Mouse (Mus musculus) G1E (cell line): ENCODE results near the gene Ifna13. TPM values are rescaled to one million over a fixed set of nuclear protein-coding genes. Genes with fewer than 3 reads are reported as not detected.

Source experiments
- ATAC-seq: 2 replicates; pipeline ENCODE4 v1.8.0; 2016; ENCODE audit warnings: mild to moderate bottlenecking; ENCODE audit not compliant: insufficient number of reproducible peaks, poor library complexity, low FRiP score, severe bottlenecking; ENCODE audit errors: extremely low read depth
- DNase-seq: peaks from one replicate; pipeline ENCODE4 v3.0.0; 2012; ENCODE audit warnings: low spot score
- H3K27me3 ChIP-seq: 2 replicates; pipeline ENCODE4 v1.6.1; 2012; ENCODE audit warnings: mild to moderate bottlenecking, low read length, inconsistent platforms; ENCODE audit not compliant: insufficient read depth
- H3K36me3 ChIP-seq: replicated peaks from 2 replicates; pipeline ENCODE3; 2012; ENCODE audit warnings: mild to moderate bottlenecking, inconsistent platforms
- H3K4me1 ChIP-seq: 2 replicates; pipeline ENCODE4 v1.6.1; 2012; ENCODE audit warnings: low read depth, low read length, inconsistent platforms, mixed read lengths; ENCODE audit not compliant: insufficient read depth
- H3K4me3 ChIP-seq: 2 replicates; pipeline ENCODE4 v1.5.1; 2012; ENCODE audit warnings: low read depth, mild to moderate bottlenecking, inconsistent platforms, low read length, moderate library complexity, mixed read lengths
- H3K9me3 ChIP-seq: replicated peaks from 2 replicates; pipeline ENCODE4 v1.6.1; 2012; ENCODE audit warnings: inconsistent platforms
- CTCF ChIP-seq: IDR thresholded peaks from 2 replicates; pipeline ENCODE4 v1.5.1; 2012; ENCODE audit warnings: low read depth, low read length, inconsistent platforms, mixed read lengths
- GATA1 ChIP-seq: IDR thresholded peaks from 2 replicates; pipeline ENCODE4 v1.6.1; 2012; ENCODE audit warnings: borderline replicate concordance, low read length, inconsistent platforms, mixed read lengths
- GATA2 ChIP-seq: IDR thresholded peaks from 2 replicates; pipeline ENCODE4 v1.6.1; 2012; ENCODE audit warnings: low read depth, low read length, inconsistent platforms, borderline replicate concordance
- POLR2AphosphoS5 ChIP-seq: IDR thresholded peaks from 2 replicates; pipeline ENCODE4 v1.6.1; 2012; ENCODE audit warnings: low read depth, low read length, inconsistent platforms; ENCODE audit not compliant: insufficient replicate concordance
- TAL1 ChIP-seq: conservative IDR thresholded peaks from 2 replicates; pipeline ENCODE4 v1.6.1; 2012; ENCODE audit warnings: low read depth, low read length, inconsistent platforms, mixed read lengths
- polyA plus RNA-seq: library from polyadenylated mRNA; stranded (reverse); fragments of >175 nt; gene quantifications from 2 replicates; pipeline ENCODE4 v1.2.3, GENCODE M21; 2012
- total RNA-seq, 2 experiments: library from RNA; stranded (forward) in 1 of 2; stranded (reverse) in 1 of 2; fragments of 200-1000 nt in 1 of 2; fragments of >200 nt in 1 of 2; fragmentation: Nextera tagmentation in 1 of 2; gene quantifications; 2 replicates each; pipeline ENCODE4 v1.2.3; 2014 to 2017

Gene Ifna13
- total and polyA plus RNA-seq, 3 experiments, result not detected

DNA sequence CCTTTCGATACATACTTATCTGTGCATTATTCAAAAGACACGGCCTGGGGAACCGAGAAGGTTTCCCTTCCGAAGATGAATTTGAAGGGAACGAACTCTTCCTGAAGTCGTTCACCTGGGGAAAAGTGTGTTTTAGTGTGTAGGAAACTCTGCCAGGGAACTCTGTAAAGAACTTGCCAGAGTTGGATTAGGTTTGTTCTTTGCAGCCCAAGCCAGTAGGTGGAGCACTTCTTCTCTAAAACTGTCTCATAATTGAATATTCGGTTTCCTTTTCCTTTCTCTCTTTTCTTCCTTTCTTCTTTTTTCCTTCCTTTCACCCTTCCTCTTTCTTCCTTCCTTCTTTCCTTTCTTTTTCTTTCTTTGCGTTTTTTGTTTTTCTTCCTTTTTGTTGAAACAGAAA is 36.1 kb upstream of the Ifna13 start:
- Histone ChIP-seq H3K36me3 (no peaks in the 10 kb centered on the region), H3K9me3 (no peaks in the 10 kb centered on the region), H3K27me3 (no peaks in the 10 kb centered on the region), H3K4me3 (no peak overlapping the region), H3K4me1 (no peaks in the 10 kb centered on the region)
- no peak for TF ChIP-seq CTCF
- no peak for TF ChIP-seq POLR2AphosphoS5
- TF ChIP-seq TAL1, result no peak
- no peak for TF ChIP-seq GATA1
- no peak for TF ChIP-seq GATA2
- DNase-seq, result no peak
- ATAC-seq, result no peak

DNA sequence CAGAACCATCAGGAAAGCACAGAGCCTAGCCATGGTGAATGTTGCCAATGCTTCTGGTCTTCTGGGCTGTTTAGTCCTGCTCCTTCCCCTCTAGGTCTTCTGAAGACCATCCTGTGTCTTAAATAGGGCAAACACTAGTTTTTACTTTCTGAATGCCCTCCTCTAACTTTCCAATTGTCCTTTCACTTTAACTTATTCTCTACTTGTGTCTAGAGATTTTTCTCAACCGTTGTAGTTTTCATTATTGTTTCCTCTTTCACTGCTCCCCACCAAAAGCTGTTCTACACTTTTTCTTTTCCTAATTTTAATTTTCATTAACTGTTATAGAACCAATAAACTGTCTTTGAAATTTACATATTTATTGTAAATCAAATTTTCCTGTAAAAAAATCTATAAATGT is 32.6 kb upstream of the Ifna13 start, which contains the start of gene Ifna16:
Gene Ifna16 (minus strand): TSS at position 101 of the 400 bp plus-strand sequence.
- Histone ChIP-seq H3K27me3 (no peaks in the 10 kb centered on the region), H3K4me1 (no peaks in the 10 kb centered on the region), H3K4me3 (no peak within 1 kb of the TSS), H3K36me3 (no peaks in the 10 kb centered on the region), H3K9me3 (no peaks in the 10 kb centered on the region)
- TF ChIP-seq CTCF (no peak), POLR2AphosphoS5 (no peak), GATA1 (no peak), GATA2 (no peak), TAL1 (no peak)
- ATAC-seq (no peak), DNase-seq (no peak)

DNA sequence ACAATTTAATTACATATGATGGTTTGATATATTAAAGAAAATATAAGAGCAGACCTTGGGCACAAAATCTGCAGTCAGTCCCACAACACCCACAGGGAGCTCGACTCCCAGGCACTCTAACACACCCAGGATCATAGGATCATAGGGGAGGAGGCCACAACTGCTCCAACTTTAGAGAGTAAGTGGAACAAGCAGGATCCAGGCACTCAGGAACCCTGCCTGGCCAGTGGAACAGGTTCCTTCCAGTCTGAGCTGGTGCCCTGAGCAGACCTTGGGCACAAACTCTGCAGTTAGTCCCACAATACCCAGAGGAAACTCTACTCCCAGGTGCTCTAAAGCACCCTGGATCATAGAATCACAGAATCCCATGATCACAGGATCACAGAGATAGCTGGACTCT is 11.2 kb upstream of the Ifna13 start:
- Histone ChIP-seq H3K4me3 (no peak overlapping the region), H3K9me3 (no peaks in the 10 kb centered on the region), H3K36me3 (no peaks in the 10 kb centered on the region), H3K27me3 (no peaks in the 10 kb centered on the region), H3K4me1 (no peaks in the 10 kb centered on the region)
- TF ChIP-seq CTCF, result no peak
- DNase-seq (no peak), ATAC-seq (no peak)

DNA sequence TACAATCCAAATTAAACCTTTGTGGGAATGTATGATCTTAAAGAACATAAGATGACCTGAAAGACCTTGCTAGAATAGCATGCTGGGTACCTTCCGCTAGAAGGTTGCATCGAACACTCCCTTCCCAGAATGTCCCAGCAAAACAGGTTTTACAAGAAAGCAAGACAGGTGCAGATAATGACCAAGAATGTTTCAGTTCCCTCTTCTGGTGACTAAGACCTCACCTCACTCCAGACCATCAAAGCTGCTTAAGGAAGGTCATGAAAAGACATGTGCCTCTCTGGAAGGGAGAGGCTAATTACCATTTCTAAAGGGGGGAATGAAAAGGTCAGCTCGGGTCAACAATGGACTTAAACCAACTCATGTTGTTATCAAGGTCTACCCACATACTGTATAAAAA is 9.4 kb upstream of the Ifna13 start:
- H3K36me3 ChIP-seq, result no peaks in the 10 kb centered on the region
- TF ChIP-seq TAL1, result no peak
- TF ChIP-seq POLR2AphosphoS5, result no peak
- no peak for TF ChIP-seq GATA2
- no peak for TF ChIP-seq GATA1
- no peak for TF ChIP-seq CTCF
- H3K4me1 ChIP-seq, result no peaks in the 10 kb centered on the region
- no peak for DNase-seq
- H3K27me3 ChIP-seq, result no peaks in the 10 kb centered on the region
- H3K9me3 ChIP-seq, result no peaks in the 10 kb centered on the region
- no peak overlapping the region for H3K4me3 ChIP-seq
- ATAC-seq, result no peak

DNA sequence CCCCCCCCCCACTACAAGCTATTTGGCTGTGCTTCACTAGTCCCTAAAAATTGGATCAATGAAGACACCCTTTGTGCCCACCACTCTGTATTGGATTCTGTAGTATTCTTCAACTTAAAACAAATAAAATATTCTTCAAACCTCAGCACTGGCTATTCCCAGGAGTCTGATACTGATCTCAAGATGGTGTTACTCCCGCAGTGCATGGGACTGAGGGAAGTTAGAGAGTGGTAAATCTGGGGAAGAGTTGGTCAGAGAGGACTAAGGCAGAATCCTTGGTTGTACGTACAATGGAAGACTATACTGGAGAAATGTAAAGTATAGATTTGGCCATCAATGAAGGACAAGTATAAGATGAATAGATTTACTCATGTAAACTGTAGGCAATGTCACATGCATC is 1.7 kb downstream of the Ifna13 start:
- Histone ChIP-seq H3K9me3 (no peaks in the 10 kb centered on the region), H3K4me1 (peaks cover 4% of the 10 kb centered on the region; the same call in 1 of the 2 replicates), H3K36me3 (no peaks in the 10 kb centered on the region), H3K4me3 (no peak overlapping the region), H3K27me3 (no peaks in the 10 kb centered on the region)
- DNase-seq (no peak), ATAC-seq (no peak)
- no peak for TF ChIP-seq GATA2
- no peak for TF ChIP-seq CTCF
- TF ChIP-seq TAL1, result no peak
- no peak for TF ChIP-seq POLR2AphosphoS5
- TF ChIP-seq GATA1, result no peak

DNA sequence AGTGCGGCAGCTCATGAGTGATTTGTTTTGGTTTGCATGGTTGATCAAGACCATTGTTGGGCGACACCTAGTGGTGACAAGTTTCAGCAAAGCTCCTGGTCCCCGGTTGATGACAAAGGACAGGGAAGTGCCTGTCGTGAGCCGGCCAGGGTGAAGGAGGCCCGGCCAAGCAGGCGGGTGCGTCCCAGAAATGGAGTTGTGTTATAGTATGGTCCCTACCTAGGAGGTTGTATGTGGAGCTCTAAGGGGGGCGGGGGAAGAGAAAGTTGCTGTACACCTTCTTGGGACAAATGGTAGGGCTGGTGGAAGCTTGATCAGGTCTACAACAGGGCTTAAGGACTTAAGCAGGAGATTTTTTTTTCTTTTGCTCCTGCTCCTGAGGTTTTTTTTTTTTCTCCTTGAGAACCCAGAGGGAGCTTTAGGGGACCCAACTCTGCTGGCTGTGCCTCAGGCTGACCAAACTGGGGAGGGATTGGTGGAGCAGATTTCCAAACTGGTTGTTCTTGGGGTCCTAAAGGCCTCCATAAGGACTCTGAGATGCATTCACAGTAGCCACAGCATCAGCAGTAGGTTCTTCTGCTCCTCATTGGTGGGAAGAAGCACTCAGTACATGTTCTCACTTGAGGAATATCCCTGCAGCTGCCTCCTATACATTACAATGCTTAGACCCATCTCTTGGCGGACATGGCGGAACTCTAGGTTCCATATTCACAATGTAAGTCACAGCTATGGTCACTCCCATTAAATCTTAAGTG is 3.0 kb downstream of the Ifna13 start:
- ATAC-seq (peak; percentile 100), DNase-seq (peak; percentile 52)
- Histone ChIP-seq H3K4me3 (no peak overlapping the region), H3K27me3 (no peaks in the 10 kb centered on the region), H3K4me1 (peaks cover 4% of the 10 kb centered on the region; the same call in 1 of the 2 replicates), H3K36me3 (no peaks in the 10 kb centered on the region), H3K9me3 (no peaks in the 10 kb centered on the region)
- no peak for TF ChIP-seq GATA2
- TF ChIP-seq CTCF, result no peak
- no peak for TF ChIP-seq POLR2AphosphoS5
- TF ChIP-seq TAL1, result no peak
- no peak for TF ChIP-seq GATA1
